Mouse (Mus musculus) bone marrow macrophage, adult 2 months (primary cell): ENCODE measurements around the gene Gm49337.

ENCODE experiments used
- CTCF ChIP-seq: IDR thresholded peaks from 2 replicates; pipeline ENCODE4 v1.5.1; 2012; ENCODE audit warnings: low read depth, mild to moderate bottlenecking, low read length, moderate library complexity
- POLR2A ChIP-seq: IDR thresholded peaks from 2 replicates; pipeline ENCODE4 v1.6.1; 2012; ENCODE audit warnings: mild to moderate bottlenecking, low read depth, low read length, borderline replicate concordance

DNA sequence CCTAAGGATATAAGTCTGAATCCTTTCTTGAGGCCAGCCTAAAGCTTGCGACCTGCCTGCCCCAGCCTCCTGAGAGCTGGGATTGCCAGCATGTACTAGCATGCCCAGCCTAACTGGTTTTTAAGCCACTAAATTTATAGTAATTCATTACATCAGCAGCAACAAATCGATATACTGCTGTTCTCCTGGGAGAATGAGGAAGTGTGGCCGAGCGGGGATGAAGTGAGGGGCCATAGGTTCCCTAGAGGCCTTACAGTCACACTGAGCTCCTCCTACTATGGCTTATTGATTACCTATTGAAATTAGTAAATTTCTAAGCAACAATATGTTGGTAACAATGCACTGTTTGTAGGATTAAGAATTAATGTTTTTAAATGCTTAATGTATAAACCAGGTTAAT lies 40.1 kb upstream of the Gm49337 start:
- TF ChIP-seq CTCF, result no peak
- no peak for TF ChIP-seq POLR2A
